Mouse (Mus musculus) olfactory bulb, adult 2 months (tissue): Measurements from ENCODE around the gene Ppid. TPM values are rescaled to one million over a fixed set of nuclear protein-coding genes. Genes with fewer than 3 reads are reported as not detected.
"Not testable (repeated sequence)": the region's sequence is repeated elsewhere in the genome, so short reads cannot be mapped to it uniquely, and the experiment has no call there.

Source experiments
- H3K27ac ChIP-seq: fragments of 200-500 bp; 2 replicates; pipeline ENCODE4 v1.5.1; 2012; ENCODE audit warnings: low read depth, low read length; ENCODE audit not compliant: insufficient read depth
- H3K4me1 ChIP-seq: fragments of 200-500 bp; 2 replicates; pipeline ENCODE4 v1.6.1; 2012; ENCODE audit warnings: low read length; ENCODE audit not compliant: control insufficient read depth, insufficient read depth
- H3K4me3 ChIP-seq: fragments of 200-500 bp; 2 replicates; pipeline ENCODE4 v1.5.1; 2012; ENCODE audit warnings: mild to moderate bottlenecking, low read depth, low read length, moderate library complexity; ENCODE audit not compliant: insufficient read depth
- CTCF ChIP-seq: fragments of 200-500 bp; IDR thresholded peaks from 2 replicates; pipeline ENCODE4 v1.5.1; 2012; ENCODE audit warnings: low read depth, mild to moderate bottlenecking, low read length, moderate library complexity; ENCODE audit not compliant: insufficient read depth
- POLR2A ChIP-seq: fragments of 200-500 bp; IDR thresholded peaks from 2 replicates; pipeline ENCODE4 v1.6.1; 2012; ENCODE audit warnings: mild to moderate bottlenecking, low read depth, low read length, moderate library complexity; ENCODE audit not compliant: insufficient read depth
- WGBS: fragments of 180-500 bp; shearing (Covaris S2); methylation state at CpG from one replicate; pipeline ENCODE4 v1.1.7; 2018; 5-methylcytosine and 5-hydroxymethylcytosine counted together
- polyA plus RNA-seq: library from polyadenylated mRNA; stranded (reverse); fragments of >200 nt; gene quantifications from 2 replicates; pipeline ENCODE4 v1.2.4, GENCODE M21; 2012; ENCODE audit warnings: low replicate concordance; ENCODE audit not compliant: missing spikeins, insufficient read depth, insufficient read length

Ppid gene
- polyA plus RNA-seq, 1 experiment, result not detected

DNA sequence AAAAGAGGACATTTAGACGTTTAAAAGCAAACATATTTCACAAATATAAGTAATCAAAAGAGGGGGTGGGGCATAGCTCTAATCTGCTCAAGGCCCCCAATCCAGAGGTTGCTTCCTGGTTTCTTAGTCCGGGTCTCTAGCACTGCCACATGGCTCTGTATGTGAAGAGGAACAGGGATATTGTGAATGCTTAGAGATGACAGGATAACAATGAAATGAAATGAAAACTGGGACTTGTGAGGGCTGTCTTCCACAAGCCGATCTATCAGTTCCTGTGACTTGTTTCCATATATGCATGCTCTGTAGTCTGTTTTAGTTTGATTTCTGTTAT lies 21.8 kb upstream of the Ppid start:
- TF ChIP-seq POLR2A (no peak), CTCF (no peak)
- Histone ChIP-seq H3K4me3 (no peak overlapping the region), H3K4me1 (0 out of 2 replicates have a peak, but pooled peaks cover 4% of the 10 kb centered on the region), H3K27ac (no peak overlapping the region)
- 83% methylated on average over 3 of the region's 3 CpGs for WGBS

DNA sequence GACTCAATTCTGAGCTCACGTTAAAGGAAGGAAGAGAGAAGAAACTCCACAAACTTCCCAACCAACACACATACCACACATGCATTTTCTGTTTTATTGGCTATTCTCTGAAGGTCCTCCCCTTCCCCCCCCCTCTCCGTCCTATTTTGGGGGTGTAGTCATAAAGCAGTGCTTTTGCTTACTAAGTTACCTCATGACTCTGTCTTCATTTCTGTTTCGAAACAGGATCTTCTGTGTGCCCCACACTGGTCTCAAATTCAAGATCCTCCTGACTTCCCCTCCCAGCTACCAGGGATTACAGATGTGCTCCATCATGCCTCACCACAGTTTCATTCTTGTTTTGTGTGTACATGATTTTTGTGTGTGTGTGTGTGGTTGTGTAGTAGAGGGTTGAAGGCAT lies 18.7 kb upstream of the Ppid start:
- 76% methylated on average over 3 of the region's 3 CpGs for WGBS

DNA sequence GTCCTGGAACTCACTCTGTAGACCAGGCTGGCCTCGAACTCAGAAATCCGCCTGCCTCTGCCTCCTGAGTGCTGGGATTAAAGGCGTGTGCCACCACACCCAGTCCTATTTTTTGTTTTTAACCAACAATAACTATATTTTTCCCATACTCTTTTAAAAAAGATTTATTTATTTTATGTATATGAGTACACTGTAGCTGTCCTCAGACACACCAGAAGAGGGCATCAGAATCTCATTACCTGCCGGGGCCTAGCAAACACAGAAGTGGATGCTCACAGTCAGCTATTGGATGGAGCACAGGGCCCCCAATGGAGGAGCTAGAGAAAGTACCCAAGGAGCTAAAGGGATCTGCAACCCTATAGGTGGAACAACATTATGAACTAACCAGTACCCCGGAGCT lies 17.8 kb upstream of the Ppid start:
- not testable (repeated sequence) for H3K4me1 ChIP-seq, H3K4me3 ChIP-seq, H3K27ac ChIP-seq
- WGBS, result 97% methylated on average over 5 of the region's 5 CpGs

More for the DNA sequence above, 18.7 kb upstream of the Ppid start:
- no peak overlapping the region for H3K27ac ChIP-seq
- TF ChIP-seq CTCF (no peak), POLR2A (no peak)
- no peaks in the 10 kb centered on the region for H3K4me1 ChIP-seq
- H3K4me3 ChIP-seq, result no peak overlapping the region

DNA sequence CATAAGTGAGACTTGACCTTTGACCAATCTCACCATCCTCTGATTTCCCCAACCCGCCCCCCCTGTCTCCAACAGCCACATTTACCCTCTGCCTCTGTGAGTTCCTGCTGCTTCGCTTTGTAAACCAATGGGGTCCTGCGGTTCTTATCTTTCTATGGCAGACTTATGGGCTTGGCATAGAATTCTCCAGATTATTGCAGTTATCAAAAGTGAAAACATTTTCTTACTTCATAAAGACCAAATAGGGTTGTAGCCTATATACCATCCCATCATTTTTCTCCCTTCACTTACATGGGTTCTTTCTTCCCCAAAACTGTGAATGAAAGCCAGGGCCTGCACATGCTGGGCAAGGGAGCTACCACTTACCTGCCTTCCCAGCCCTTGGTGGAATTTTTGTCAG lies 16.8 kb upstream of the Ppid start:
- Histone ChIP-seq H3K4me3 (no peak overlapping the region), H3K4me1 (no peaks in the 10 kb centered on the region), H3K27ac (no peak overlapping the region)
- TF ChIP-seq POLR2A, result no peak
- TF ChIP-seq CTCF, result no peak
- WGBS, result 100% methylated on average over 3 of the region's 3 CpGs

DNA sequence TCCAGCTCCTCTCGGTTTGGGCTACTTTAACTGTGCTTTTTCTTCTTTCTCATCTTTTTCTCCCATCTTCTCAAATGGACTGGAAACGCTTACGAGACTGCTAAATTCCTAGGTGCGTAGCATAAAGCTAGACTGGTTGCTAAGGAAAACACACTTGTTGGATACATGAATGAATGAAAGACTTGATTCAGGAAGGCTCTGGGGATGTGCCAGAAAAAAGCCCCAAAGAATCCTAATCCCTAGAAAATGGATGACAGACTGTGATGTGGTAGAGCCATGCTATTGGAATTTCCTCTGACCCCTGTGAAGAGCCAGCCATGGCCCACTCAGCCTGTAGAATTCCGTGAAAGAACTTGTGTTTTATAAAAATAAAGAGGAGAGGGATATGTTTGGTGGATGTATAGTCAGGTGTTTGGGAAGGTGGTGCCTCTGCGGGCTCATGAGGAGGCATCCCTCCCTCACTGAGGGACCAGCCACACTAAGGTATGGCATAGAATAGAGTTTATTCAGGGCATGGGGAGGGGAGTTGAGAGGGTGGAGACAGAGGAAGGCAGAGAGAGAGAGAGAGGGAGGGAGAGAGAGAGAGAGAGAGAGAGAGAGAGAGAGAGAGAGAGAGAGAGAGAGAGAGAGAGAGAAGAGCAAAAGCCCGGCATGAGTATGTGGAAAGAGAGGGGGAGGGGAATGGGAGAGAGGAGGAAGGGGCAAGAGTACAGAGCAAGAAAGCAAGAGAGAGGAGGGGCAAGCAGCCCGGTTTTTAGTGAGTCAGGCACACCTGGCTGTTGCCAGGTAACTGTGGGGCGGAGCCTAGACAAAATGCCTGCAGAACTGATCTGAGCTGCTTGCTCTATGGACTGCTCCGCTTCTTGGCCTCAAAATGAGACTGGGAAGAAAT lies 15.3 kb upstream of the Ppid start:
- Histone ChIP-seq H3K4me1 (no peaks in the 10 kb centered on the region), H3K4me3 (no peak overlapping the region), H3K27ac (no peak overlapping the region)
- no peak for TF ChIP-seq CTCF
- WGBS, result 44% methylated on average over 10 of the region's 10 CpGs

DNA sequence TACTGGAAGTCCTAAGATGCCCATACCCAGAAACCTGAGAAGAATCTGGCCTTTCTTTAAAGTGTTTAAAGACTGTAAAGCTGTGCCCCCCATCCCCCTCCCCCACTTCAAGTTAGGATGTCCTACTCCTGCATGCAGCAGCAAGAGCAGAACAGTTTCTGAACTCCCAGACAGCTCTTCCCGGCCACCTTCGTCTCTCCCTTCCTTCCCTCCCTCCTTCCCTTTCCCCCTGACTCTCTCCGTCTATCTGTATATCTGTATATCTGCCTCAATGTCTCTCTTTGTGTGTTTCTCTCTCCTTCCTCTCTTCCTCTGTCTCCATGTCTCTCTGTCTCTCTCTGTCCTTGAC lies 14.7 kb upstream of the Ppid start:
- Histone ChIP-seq H3K27ac (no peak overlapping the region), H3K4me1 (no peaks in the 10 kb centered on the region), H3K4me3 (no peak overlapping the region)
- no peak for TF ChIP-seq CTCF
- no peak for TF ChIP-seq POLR2A
- 26% methylated on average over 3 of the region's 3 CpGs for WGBS

DNA sequence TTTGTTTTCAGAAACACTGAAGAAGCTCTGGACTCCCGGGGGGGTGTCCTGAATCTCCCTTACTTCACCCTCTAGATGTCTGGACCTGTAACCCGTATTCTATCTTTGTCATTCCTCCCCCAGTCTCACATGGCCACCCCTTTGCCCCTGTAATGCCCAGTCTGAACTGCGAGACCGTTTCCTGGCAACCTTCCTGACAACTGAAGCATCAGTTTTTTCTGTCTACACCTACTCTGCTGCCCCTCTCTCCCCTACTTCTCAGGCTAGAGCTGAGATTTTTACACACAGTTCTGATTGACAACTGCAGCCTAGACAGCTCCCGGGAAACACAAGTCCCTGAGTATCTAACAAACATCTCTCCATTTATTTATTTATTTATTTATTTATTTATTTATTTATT lies 14.3 kb upstream of the Ppid start:
- no peak overlapping the region for H3K4me3 ChIP-seq
- H3K4me1 ChIP-seq, result no peaks in the 10 kb centered on the region
- TF ChIP-seq CTCF, result no peak
- no peak for TF ChIP-seq POLR2A
- no peak overlapping the region for H3K27ac ChIP-seq
- 33% methylated on average over 5 of the region's 5 CpGs for WGBS

DNA sequence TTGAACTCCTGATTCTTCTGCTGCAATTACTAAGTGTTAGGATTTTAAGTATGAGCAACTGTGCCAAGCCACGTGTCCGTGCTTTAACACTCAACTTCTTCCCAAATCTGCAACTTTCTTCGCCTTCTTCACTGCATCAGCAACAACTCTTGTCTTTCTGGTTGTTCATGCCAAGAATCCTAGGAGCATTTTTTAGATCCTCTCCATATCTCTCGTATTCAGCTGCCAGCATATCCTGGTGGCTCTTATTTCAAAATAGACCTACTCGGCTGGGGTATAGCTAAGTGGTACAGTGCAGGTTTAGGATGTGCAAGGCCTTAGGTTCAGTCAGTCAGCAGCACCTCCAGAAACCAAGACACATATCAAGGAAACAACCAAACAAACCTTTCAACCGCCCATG lies 13.5 kb upstream of the Ppid start:
- Histone ChIP-seq H3K27ac (no peak overlapping the region), H3K4me1 (no peaks in the 10 kb centered on the region), H3K4me3 (no peak overlapping the region)
- WGBS, result 94% methylated on average over 6 of the region's 6 CpGs
- no peak for TF ChIP-seq CTCF
- TF ChIP-seq POLR2A, result no peak

DNA sequence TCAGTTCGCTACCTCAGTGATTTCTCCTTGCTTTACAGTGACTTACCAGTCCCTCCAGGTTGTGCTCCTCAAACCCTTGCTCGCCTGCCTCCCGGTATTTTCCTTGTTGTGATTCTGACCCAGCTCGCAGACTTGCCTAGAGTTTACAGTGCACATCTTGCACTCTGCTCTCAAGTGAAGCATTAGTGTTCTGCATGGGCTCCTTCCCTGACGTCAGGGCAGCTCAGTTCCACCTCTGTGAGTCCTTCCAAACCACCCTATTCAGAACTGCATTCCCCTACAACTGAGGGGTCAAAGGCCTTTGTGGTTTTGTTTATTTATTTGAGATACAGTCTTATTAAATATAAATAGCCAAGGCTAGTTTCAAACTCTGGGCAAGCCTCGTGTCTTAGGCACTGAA lies 13.0 kb upstream of the Ppid start:
- WGBS, result 88% methylated on average over 6 of the region's 6 CpGs
- TF ChIP-seq POLR2A (no peak), CTCF (no peak)
- H3K4me1 ChIP-seq, result no peaks in the 10 kb centered on the region
- no peak overlapping the region for H3K4me3 ChIP-seq
- H3K27ac ChIP-seq, result no peak overlapping the region

DNA sequence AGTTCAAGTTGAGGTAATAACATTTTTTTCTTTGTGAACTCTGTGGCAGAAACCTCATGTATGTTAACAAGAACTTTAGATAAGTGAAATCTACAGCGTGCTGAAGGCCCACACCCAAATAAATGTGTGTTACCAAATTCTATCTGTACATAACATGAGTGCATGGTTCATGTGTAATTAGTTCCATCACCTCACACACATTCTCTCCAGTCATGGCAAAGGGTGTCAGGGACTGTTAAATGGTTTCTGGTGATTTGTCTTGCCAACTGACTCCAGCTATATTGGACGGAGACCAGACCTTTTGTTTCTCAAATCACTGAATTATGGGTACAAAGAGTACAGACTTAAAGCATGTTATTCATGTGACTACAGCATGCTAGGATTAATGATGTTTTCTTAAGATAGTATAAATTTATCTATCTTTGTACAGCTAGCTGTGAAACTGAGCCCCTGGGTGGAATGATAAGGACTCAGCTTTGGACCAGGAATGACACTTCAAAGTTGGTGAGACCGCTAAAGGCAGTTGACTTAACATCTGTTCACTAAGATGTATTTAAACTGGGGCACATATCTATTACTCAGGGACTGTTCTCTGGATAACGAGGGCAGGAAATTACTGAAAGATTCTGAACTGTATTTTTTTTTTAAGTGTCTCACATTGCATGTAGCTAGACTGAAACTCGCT lies 11.1 kb upstream of the Ppid start:
- Histone ChIP-seq H3K4me3 (no peak overlapping the region), H3K4me1 (no peaks in the 10 kb centered on the region), H3K27ac (no peak overlapping the region)
- WGBS, result 73% methylated on average over 5 of the region's 5 CpGs
- no peak for TF ChIP-seq CTCF
